Mouse (Mus musculus) WW6 (cell line): ENCODE data around the gene Afap1l2.

Experiments
- DNase-seq: peaks from one replicate; pipeline ENCODE4 v3.0.0-alpha.2; 2013; ENCODE audit warnings: low read depth, low spot score

Afap1l2 gene

DNA sequence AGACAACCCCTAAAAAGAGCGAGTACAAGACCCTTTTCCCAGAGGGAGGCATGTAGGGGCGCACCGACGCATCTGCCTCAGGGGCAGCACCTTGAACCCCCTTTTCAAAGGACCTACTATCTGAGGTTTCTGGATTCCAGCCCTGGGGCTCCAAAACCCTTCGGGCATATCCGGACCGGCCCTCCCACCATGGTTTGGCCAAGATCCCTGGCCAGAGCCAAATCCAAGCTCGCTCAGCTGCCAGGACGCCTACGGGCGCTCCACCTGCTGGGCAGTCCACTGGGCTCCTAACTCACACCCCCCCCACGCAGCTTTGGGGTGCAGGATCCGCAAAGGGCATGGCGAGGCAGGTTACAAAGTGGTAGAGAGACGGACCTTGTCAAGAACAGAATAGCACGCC lies 737 bp downstream of the Afap1l2 start:
- DNase-seq: no peak

DNA sequence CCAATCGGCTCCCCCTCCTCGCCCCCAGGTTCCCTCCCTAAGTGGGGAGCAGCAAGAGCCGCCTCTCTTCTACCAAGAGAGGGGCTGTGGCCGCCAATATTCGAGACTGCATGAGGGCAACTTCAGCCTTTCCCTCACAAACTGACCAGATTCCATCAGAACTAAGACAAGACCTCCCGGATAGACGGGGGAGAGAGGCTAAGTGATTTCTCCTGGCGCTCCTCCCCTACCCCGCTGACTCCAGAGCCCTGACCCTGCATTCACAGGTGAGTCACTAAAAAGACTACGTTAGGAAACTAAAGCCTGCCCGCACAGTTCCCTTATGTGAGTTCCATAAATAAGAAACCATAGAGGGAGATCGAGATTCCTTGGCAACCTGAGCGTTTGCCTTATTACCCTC lies 1.2 kb downstream of the Afap1l2 start:
- no peak for DNase-seq

DNA sequence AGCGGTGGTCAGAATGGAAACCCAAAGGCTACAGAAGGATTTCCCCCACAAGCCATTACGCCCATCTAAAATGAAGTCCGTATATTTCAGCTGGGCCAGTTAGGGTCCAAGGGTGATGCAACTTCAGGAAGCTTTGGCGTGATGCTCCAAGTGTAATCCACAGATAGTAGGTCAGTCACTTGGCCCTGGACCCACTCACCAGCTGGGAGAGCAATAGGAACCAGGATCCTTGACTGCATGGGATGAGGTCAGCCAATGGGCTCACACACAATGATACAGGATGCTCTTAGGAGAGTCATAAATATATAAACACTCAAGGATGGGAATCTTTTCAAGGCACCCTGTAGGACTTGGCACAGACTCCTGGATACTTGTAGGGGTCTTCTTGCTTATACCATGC lies 3.0 kb downstream of the Afap1l2 start:
- no peak for DNase-seq

DNA sequence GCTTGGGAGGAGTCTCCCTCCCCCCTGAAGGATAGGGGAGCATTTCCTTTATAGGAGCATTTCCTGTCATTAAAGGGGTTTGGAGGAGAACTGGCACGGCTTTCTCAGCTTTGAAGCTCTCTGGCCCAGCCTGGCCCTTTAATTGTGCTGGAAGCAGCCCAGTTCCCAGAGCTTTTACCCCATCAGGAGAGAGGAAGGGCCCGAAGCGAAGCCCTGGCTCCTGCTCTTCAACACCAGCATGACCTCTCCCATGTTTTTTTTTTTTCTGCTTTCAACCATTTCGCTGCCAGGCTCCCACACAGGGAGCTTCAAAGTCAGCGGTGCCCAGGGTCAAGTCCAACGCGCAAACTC lies 4.6 kb downstream of the Afap1l2 start:
- no peak for DNase-seq

DNA sequence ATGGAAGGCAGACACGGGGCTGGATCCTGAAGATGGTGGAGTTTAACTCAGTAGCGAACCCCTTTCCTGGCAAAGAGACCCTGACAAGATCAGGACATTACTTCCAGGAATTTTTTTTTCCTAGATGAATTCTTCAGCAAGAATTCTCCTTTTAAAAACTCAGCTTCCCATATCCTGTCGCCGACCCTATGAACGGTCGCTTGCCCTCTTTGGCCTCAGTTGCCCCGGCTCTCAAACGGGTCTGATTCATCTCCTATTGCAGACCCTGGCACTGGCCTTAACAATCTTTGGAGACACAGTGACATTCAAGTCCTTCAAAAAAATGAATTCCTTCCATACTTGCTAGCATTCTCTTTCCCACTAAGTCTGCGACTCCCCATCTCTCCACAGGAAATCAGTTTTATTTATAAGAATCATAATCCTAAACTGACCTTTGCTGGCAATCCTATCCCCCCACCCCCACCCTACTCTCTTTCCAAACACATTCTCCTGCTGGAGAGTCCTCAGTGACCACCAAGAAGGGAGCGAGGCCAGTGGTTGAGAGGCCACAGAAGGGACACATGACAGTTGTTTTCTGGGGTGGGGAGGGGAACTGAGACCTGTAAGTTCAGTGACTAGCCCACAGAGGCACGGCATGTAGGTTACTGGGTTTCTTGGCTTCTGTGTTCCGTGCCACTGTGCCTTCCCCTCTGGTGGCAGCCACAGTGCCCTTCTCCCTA lies 5.1 kb downstream of the Afap1l2 start:
- DNase-seq: no peak

DNA sequence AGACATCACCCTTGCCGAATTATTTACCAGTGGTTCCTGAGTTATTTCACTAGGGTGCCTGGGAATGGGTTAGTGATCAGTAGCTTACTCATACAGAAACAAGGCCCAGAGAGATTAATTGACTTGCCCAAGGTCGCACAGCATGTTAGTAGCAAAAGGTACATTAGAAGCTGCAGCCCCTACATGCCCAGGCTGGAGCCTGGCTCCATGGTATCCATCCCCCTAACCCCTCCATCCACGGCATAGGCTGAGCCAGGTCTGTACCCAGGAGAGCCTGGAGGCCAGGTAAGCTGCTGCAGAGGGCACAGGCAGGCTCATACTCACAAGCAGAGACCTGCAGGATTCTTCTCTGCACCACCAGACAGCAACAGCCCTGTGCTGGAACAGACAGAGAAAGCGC lies 6.1 kb downstream of the Afap1l2 start:
- no peak for DNase-seq

DNA sequence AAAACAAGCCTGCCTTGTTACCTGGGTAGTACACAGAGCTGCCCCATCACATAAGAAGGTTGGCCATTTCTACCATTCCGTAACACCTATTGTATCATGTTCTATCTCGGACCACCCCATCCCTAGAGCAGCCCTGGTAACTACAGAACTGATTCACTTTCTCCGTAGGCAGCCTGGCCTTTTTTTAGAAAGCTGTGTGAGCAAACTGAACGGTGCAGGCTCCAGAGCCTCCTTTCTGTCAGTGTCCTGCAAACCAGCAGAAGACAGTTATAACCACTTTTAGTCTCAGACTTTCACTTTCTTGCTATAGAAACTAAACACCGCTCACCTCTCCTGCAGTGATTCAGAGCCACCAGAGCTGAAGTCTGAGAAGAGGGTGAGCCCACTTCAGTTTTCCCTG lies 7.4 kb downstream of the Afap1l2 start:
- DNase-seq: no peak

DNA sequence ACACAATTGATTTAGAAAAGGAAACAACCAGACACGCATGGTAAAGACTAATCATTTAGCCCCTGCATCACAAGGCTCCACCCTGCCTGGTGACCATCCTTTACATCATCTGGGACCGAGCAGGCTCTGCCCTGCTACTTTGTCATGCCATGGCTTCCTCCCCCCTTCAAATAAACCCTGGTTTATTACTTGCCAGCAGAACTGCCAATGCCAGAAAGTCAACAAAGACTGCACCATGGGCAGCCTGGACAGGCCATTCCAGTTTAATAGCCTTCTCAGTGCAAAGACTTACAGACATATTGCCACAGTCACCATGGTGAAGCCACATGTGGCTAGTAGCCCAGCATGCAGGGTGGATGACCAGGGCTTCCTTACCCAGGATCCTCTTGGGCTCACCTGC lies 8.2 kb downstream of the Afap1l2 start:
- DNase-seq: no peak

DNA sequence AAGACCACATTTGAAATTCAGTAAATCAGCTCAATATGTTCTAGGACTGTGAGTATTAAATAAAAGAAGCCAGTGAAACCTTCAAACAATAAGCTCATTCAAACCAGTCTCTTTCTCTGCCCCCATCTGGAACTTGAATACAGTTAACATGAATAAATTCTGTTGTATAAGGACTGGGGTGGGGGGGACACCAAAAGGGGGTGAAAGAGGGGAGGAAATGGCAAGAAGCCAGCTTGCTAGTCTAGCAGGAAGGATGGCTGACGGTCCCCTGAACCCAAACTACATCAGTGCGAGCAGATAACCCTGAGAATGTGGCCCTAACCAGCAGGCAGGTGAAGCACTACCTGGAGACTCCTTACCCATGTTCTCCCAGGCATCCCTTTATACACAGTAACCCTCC lies 9.1 kb downstream of the Afap1l2 start:
- DNase-seq: no peak

DNA sequence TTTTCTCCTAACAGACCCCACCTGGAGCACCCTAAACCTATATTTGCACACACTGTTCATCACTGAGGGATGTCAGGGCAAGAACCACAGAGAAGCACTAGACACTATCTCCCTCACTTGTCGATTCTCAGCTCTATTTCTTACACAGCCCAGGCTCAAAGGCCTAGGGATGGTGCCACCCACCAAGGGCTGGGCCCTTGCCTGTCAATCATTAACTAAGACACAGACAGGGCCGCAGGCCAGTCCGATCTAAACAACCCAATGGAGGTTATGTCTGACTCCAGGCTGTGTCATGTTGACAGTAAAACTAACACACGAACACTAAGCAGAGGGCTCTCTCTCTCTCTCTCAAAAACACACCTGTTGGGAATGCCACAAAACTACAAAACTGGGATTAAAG lies 9.7 kb downstream of the Afap1l2 start:
- no peak for DNase-seq

DNA sequence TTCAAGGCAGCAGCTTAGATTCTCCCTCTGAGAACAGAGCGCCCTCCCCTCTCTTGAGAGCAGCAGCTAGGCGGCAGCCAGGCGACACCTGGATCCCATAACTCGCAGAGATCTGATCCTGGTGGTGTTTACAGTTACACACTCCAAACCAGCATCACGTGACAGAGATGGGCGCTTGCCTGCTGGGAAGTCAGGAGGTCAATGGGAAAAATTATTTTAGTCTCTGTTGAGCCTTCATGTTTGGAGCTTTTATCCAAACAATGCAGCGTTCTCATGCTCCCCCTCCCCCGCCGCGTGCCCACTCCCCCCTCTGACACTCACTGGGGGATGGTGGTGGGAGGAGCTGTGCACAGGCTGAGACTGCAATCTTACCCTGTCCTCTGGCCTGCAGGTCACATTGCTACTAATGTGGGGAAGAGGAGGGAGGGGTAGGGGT lies 10.8 kb downstream of the Afap1l2 start:
- DNase-seq: no peak

DNA sequence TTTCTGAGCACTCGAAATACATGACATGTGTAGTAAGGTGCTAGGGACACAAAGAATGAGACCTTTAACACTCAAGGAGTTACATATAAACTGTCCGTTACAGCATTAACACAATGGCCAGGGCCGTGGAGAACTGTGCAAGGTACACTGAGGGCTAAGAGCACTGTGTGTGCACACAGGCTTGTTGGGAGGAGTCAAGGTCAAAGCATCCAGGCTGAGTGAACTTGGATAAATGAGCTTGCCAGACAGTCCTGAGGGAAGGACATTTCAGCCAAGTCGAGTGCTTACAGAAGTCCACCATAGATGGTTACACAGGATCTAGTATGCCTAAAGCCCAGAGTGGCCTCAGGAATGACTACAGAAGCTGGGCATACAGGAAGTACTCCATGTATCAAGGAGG lies 12.6 kb downstream of the Afap1l2 start:
- DNase-seq: no peak

DNA sequence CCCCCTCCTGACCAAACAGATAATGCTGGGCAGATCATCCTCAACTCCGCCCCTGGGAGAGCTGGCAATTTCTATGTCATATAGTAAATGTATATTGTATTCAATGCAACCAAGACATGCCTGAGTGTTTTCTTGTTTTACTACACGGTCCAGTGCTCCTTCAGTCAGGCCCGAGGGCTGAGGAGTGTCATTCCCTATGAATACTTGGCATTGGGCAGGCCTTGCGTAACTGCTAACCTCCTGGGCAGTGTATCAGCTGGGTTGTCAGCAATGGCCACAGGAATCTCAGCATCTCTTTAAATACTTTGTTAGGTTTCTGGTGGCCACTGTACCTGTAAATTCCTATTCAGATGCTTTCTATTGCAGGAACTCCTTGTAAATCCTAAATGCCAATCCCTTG lies 13.4 kb downstream of the Afap1l2 start:
- DNase-seq: no peak

DNA sequence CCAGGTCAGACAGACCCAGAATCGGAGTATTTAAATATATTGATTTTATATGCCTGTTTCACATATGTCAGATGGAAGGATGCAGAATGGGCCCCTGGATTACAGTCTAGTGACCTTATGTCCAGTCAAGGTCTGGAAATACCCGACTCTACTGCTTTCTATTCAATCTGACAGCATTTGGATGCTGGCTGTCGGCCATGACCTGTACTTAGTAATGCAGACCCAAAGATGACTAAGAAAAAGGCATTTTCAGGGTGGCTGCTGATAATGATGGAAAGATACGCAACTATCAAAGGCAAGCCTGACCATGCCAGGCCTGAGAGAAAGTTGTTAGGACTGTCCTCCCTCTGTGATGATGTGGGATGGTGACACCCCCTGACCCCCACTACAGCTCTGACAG lies 14.3 kb downstream of the Afap1l2 start:
- DNase-seq: no peak

DNA sequence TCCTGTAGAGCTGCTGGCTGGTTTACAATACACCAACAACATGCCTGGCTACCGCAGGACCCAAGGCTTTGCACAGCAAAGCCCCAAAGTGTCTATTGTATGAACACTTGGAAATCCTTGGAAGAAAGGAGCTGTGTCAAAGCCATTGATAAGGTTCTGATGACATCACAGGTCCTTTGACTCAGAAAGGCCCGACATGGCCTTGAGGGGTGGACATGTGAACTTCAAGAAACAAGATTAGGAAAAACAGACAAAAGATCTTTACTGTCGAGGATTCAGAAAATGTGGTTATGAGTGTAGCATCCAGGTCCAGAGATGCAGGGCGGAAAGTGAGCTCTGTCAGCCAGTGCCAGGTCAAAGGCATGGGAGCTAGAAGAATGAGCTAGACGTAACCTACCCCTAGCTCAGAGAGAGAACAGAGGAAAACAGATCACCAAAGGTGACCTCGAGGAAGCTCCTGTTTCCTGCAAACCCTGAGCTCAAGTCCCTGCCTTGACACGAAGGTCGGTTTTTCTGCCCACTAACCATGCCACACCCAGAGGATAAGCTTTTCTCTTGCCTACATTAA lies 15.0 kb downstream of the Afap1l2 start:
- no peak for DNase-seq

DNA sequence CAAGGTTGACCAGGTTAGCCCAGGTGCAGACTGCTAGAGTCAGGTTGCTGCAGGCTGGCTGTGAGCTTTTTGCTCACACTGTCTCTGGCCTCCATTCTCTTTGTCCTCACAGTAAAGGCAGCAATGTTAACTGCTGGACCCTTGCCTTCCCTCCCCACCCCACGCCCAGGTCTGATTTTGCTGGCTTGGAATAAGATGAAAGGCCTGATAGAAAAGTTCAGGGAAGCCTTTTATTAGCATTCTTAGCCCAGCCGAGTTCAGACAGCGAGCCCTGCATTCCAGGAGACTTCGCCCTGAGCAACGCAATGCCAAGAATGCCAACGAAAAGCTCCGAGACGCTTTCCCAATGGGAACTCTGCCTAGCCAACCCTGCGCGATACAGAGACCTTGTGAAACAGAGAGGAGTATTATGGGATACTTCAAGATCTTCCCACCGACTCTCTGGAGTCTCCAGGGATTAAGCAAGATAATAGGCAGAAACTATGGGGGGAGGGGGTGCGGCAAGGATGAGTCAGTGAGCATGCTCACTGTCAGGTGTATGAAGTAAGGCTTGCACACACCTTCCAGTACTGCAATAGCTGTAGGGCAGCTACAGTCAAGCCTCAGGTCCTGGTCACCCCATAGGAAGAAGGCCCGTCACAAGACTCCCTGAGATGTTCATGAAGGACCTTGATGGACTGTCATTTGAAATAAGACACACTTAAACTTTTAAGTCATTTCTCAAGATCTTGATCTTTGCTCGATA lies 17.5 kb downstream of the Afap1l2 start:
- DNase-seq: no peak

DNA sequence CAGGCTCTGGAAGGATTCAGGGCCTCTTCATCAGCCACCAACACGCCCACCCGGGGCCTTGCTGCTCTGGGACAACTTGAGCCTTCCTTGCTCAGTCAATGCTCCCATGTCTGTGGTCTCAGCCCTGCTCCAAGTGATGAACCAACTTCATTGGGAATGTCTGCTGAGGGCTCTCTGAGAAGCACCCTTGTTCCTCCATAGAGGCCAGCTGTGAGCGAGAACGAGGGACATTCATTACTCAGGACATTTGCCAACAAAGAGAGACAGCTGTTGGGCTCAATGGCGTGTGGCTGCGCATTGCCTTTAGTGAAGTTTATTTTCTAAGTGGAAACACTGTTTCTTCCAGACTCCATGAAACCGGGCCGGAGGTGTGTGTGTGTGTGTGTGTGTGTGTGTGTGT lies 18.9 kb downstream of the Afap1l2 start:
- no peak for DNase-seq

DNA sequence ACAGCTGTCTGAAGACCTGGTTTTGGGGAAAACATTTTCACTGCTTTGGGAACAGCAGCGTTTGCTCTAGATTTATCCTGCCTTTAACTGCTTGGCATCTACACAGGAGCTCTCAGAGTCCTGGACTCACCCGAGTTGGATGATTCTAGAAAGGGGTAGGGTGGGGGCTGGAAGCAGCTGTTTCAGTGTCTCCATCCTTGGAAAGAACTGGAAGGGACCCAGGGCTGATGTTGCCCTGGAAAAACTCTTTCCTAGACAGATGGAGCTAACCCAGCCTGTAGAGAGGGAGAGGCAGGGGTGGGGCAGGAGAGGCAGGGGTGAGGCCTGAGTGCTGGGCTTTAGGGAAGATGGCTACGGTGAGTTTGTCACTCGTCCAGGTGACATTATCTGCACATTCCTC lies 23.8 kb downstream of the Afap1l2 start:
- no peak for DNase-seq

DNA sequence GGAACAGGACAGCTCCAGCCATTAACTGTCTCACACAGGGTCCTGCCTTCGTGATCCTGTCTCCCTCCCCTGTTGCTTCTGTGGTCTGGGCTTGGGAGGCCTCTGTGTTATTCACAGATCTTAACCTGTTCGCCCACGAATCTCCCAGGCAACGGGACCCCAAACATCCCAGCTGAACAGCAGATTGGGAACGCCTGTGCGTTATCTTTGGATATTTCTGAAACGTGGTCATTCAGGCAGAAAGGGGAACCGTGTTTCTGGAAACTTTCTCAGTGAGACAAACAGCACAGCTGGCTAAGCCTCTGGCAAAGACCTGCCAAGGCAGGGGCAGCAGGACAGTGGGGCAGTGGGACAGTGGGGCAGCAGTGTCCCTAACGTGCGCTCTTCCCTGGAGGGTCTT lies 24.3 kb downstream of the Afap1l2 start:
- DNase-seq: no peak

DNA sequence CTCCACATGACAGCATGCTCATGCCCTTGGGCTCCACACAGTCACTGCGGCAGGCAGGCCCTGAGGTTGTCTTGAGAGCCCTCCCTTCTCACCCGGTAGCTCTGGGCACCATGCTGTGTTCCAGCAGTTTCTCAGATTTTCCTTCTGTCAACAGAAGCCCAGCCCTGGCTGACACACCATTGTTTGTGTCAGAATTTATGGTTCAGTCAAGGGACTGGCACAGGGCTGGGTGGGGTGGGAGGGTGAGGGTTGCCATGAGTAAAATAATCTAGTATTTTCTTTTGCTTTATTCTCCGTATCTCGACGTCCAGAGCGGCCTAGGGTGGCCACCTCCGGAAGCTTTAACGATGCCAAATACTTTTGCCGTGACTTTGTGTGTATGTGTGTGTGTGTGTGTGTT lies 26.3 kb downstream of the Afap1l2 start:
- DNase-seq: no peak

DNA sequence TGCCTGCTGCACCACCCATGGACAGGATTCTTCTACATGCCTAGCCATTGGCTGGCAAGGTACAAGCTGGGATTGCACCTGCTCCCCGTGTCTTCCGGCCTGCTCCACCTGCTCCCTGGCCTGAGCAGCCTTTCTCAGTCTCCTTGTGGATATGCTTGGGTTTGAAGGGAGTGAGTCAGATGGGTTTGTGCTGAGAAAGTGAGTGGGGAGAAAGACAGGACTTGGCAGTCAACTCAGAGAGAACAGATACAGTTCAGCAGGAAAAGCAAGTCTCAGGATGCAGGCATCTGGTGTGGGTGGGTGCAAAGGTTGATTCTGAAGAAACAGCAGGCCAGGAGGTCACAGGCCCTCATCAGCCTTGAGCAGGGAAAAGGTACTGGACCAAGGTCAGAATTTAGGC lies 27.2 kb downstream of the Afap1l2 start:
- DNase-seq: no peak

DNA sequence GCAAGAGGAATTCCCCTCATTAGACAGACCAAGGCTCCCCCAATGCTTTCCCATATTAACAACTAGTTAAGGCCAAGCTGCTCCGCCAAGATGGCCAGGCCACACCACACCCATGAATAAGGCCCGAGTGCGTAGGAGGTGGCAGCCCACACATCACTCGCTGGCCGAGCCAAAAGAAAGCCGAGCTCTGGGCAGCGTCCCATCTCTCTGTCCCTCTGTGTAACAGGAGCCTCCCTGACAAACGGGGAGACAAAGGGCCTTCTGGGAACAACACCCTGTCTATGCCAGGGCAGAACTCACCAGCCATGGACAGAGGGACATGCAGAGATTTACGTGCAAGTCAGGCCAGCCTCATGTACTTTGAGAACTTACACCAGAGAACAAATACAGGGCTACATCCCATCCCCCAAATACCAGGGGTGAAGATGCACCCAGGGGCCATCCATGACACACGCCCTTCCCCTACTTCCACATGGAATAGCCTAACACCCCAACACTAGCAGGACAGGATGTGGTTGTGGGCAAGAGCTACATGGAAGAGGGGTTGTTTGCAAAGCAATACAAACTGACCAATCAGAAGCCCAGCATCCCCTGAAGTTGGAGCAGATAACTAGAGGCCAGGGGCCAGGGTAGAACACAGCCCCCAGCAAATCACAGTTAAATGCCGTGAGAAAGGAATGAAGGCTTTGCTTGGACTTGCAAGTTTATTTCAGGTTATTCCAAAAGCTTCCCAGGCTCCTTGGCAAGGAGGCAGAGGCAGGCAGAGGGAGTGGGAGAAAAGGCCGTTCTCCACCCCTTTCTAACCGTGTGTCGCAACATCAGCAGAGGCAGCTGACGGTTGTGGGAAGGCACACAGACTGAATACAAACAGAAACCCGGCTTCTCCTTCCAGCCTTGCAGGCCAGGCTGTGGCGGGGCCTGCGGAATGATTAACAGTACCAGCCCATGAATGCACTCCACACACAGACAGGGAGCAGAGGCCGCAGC lies 30.8 kb downstream of the Afap1l2 start:
- DNase-seq: no peak
